Mouse (Mus musculus) cerebellum, postnatal 36 days (tissue): ENCODE data around the gene Hpcal1.
"Not testable (repeated sequence)": the region's sequence is repeated elsewhere in the genome, so short reads cannot be mapped to it uniquely, and the experiment has no call there.

Experiments
- DNase-seq, 2 experiments: peaks; one replicate each; pipeline ENCODE4 v3.0.0; 2021 to 2022; ENCODE audit warnings: mixed read lengths in 2 of 2

Hpcal1 gene

GRCm38 (mm10) chr12:17791111-17791510, 100.5 kb downstream of the Hpcal1 start:
- no peak for DNase-seq

GRCm38 (mm10) chr12:17792756-17793155, 102.1 kb downstream of the Hpcal1 start:
- no peak for DNase-seq

- DNase-seq = peak; percentile 82 to 88
These were observed 105.1 kb downstream of the Hpcal1 start for GRCm38 (mm10) chr12:17795660-17796278.

GRCm38 (mm10) chr12:17798261-17798660, 107.6 kb downstream of the Hpcal1 start:
- DNase-seq = not testable (repeated sequence)

GRCm38 (mm10) chr12:17808542-17808941, 117.9 kb downstream of the Hpcal1 start:
- peak; percentile 64 to 79 for DNase-seq

GRCm38 (mm10) chr12:17835279-17835678, 144.6 kb downstream of the Hpcal1 start:
- DNase-seq = not testable (repeated sequence)
